Mouse (Mus musculus) MEL-GATA-1-ER (cell line): ENCODE data around the gene Bend3.

Experiments
- DNase-seq: peaks from one replicate; pipeline ENCODE4 v3.0.0-alpha.2; 2012; ENCODE audit warnings: low read depth; ENCODE audit errors: extremely low read depth

Gene Bend3

DNA sequence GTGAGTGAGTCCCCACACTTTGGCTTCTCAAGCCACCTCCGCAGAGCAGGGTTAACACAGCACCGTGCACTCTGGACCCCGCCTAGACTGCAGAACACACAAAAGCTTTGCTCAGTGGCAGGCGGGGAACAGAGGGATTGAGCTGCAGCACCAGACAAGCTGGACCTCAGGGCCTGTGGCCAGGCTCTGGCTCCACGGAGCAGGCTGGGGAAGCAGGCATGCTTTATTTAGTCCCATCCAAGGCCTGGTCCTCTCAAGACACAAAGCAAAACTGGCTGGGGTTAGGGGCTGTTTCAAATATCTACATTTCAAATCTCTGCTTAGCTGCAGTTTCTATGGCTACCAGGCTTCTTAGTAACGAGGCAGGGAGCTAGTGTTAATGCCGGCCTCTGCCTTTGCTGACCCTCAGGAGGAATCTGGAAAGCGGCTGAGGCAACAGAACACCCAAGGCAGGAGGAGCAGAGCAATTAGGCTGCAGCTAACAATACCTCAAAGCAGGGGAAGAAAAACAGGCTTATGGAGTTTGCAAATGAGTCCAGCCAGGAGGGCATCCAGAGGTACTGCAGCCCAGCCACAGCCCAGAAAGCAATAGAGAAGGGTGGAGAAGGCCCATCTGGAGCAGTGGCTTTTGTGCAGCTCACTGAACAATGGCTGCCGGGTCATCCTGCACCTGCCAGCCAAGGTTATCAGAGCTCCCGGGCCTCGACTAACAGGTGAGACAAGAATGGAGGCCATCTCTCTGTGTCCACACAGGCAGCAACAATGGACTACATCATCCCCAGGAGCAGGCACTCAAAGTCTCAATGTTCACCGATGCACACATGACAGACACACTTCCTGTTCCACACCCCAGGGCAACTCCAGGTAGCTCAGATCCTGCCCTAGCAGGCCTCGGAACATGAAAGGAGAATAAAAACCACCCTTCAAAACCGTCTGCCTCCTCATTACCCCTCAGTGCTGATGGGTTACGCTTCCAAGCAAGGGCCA lies 48.9 kb downstream of the Bend3 start:
- DNase-seq: no peak

DNA sequence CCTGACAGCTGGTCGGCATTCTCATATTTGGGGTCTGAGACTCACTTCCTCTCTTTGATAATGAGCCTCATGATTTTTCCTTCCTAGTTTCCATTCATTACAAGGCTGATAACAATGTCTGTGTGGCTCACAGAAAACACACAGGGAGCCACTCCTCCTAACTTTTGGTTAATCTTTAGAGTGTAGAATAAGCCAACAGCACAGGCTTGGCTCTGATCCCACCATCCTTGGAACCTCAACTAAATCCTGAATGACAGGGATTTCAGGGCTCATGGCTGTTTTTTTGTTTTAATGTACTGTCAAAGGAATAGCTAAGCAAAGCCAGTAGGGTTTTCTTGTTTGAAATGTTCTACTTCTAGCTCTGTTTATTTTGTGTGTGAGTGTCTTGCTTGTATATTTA lies 55.8 kb downstream of the Bend3 start:
- DNase-seq: no peak

DNA sequence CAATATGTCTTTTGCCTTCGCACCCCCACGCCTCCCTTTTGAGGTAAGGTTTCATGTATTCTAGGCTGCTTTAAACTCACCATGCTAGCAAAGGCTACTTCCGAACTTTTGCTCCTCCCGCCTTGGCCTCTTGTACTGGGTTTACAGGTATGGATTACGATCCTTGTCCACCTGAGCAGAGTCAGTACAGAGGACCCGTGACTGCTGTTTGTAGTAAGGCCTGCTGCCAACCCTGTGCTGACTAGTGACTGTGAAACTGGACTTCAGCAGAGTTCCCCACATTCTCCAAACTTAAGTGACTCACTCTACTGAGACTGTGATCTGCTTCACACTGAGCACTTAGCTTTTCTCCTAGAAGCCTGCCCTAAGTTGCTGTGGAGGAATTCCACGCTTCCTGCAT lies 59.0 kb downstream of the Bend3 start:
- DNase-seq: no peak

DNA sequence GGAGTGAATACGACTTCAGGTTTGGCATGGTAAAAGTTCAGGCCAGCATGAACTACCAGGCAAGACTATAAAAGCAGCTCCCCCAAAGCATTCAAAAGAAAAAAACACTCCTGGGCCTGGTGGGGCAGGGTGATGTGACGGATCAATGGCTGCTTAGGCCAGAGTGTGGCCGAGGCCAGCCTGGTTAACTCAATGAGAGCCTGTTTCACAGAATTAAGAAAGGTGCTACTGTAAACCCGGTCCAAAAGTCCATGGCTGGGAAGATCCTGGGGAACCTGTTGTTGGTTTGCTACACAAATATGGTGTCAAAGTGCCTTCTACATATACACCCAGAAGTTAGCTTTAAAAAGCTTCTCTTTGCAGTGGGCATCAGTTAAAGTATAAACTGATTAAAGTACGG lies 60.2 kb downstream of the Bend3 start:
- no peak for DNase-seq

DNA sequence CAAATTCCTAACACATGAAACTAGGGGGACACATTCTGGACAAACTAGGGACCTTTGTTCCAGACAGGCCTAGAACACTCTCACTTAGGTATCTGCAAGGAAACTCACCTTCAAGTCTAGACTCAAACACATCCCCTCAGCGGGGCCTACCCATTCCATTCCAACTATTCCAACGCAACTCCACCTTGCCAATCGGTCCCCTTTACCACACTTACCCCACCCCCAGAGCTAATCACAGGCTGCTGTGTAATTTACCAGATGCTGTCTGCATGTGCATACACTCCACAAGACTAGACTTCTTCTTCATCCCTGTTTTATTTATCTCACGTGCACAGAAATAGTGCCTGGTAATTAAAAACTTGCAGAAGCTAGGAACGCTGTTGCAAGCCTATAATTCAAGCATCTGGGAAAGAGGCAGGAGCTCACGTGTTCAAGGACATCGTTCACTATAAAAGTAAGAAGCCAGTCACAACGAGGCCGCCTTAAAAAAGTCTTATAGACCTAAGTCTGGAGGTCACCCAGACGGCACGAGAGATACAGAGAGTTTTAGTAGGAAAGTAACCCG lies 61.2 kb downstream of the Bend3 start:
- no peak for DNase-seq

DNA sequence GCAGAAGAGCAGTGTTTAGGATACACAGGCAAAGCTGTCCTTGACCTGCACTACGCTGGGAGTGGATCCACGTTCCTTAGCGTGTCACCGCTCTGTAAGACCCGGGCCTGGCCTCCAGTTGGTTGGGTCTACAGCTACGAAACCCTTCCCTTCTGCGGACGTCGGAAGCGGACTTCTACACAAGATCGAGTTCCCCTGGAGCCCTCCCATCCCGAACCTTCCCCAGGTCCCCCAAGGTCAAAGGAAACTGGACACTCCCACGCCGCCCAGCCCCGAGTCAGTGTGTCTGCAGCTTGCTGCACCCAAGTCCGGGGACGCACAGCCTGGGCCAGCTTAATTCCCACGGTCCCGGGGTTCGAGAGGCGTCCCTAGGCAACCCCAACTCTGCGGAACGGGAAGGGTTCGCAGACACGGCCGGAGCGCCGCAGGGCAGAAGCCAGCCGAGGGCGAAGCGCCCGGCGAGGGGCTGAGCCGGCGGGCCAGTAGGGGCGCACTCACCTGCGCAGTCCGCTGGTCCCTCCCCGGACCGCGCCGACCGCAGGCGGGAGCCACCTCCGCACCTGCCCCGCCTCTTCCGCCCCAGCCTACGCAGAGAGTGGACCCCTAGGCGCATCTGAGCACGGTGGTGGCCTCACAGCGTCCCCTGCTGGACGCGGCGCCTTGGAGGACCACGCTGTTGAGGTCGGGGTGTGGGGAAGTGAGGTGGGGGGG lies 62.0 kb downstream of the Bend3 start, which contains the start of gene 1700021F05Rik:
Gene 1700021F05Rik (minus strand): TSS at position 553 of the 711 bp plus-strand sequence.
- peak; percentile 79 for DNase-seq

DNA sequence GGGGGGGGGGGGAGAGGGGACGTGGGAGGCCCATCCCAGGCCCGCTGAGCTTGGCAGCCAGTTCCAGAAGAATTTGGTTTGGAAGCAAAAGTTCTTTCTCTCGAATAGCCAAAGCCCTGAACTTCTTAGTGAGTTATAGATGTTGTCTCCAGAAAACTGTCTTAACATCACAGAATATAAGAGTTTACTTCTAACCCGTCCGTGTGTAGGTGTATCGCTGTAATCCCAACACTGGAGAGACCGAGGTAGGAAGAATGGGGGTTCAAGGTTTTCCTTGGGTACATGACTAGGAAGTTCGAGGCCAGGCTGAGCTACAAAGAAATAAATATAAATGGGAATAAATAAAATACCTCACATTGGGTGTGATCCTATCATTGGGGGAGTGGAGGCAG lies 62.5 kb downstream of the Bend3 start:
- no peak for DNase-seq

DNA sequence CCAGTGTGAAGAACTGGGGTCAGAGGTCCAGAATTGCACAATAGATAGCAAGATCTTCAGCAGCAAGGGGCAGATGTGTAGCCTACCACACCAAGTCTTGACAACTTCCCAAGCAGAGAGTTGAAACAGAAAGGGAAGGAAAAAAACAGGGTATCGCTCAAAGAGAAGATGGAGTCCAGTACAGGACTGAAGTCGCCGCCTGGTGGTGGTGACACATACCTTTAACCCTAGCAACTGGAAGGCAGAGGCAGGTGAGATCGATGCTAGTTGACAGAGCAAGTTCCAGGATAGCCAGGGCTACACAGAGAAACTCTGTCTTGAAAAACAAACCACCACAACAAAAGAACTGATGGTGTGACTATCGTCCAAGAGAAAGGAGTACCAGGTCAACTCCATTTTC lies 70.8 kb downstream of the Bend3 start:
- no peak for DNase-seq

DNA sequence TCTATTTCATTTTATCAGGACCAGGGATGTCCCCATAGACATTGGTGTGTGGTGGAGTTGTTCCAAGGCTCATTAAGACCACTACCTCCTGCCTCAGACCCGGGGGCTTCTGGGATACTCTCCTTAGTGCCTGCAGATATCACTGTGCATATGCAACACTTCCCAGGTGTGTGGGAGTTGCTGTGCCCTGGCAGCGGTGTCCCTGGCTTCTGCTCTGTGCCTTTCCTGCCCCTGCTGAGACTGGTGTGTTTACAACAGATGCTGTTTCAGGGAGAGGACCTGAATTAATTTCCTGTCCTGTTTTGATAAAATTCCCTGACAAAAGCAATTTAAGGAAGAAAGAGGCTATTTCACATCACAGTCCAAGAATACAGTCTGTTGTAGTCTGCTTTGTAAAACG lies 72.3 kb downstream of the Bend3 start:
- DNase-seq: no peak

DNA sequence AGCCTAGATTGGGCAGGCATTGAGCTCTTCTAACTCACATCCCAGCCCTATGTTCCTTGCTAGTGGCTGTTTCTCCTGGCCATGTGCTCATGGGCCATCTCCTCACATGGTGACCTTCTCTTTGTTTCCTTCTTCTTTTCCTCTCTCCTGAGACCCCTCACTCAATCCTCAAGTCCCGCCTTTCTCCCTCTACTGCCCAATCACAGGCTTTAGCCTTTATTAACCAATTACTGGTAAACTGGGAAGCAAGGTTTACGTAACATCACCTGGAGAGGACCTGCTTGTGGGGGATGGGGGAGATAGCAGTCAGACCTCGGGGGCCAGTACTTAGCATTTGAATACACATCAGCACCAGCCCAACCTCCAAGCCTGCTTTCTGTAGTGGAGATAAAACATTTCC lies 72.8 kb downstream of the Bend3 start:
- DNase-seq: no peak

DNA sequence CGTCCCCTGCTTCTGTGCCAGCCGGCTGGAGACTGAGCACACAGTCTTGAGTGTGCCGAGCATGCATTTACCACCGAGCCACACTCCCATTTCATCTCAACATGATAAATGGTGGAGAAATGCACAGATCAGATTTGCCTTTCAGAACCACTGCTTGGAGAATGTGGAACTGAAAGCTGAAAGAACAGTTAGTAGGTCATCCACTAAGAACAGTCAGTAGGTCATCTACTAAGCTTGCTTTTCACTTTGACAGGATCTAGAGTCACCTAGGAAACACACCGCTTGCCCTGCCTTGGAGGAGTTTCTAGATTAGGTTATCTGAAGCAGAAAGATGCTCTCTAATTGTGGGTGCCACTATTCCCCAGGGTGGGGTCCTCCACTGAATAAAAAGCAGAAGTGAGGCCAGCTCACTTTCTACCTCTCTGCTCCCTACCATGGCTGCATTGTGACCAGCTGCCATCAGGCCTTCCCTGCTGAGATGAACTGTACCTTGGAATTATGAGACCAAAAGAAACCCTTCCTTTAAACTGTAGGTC lies 79.1 kb downstream of the Bend3 start:
- DNase-seq: peak; percentile 68

DNA sequence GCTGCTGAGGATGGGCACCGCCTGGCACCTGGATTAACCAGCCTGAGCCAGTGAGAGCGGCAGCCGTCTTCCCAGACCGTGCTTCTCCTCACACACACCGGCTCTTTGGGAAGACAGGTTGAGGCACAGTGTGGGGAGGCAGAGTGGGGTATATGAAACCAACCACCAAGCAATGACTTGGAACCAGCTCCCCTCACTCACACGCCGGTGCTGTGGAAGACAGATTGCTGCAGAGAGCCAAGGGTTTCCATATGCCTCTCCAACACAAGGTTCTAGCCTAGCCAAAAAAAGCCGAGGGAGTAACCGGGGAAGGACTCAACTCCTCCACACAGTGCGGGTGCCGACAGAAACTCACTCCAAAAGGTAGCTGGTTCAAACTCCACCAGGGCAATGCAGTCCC lies 80.7 kb downstream of the Bend3 start:
- DNase-seq: no peak

DNA sequence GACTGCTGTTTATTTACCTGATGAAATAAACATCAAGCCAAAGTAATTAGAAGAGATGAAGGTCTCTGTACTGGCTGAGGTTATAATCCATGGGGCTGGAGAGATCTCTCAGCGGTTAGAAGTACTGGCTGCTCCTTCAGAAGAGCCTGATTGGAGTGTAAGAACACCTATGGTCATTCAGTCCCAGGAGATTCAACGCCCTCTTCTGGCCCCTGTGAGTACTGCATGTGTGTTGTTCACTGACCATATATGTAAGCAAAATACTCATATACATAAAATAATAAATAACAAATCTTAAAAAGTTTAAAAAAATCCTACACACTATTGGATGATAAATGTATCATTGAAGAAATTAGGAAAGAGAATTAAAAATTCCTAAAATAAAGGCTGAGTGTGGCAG lies 82.1 kb downstream of the Bend3 start:
- no peak for DNase-seq

DNA sequence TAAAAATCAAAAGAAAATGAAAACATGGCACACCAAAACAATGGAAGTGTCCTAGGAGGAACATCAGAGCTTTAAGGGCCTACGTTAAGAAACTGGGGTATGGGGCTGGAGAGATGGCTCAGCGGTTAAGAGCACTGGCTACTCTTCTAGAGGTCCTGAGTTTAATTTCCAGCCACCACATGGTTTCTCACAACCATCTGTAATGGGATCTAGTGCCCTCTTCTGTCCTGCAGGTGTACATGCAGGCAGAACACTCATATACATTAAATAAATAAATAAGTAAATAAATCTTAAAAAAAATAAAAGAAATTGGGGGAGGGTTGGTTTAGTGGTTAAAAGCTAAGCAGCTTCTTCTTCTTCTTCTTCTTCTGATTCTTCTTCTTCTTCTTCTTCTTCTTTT lies 82.7 kb downstream of the Bend3 start:
- no peak for DNase-seq
